Mouse (Mus musculus): ENCODE measurements around the gene Egln2. TPM values are rescaled to one million over a fixed set of nuclear protein-coding genes. Genes with fewer than 3 reads are reported as not detected.
A peak's percentile ranks its signal among the peaks of the same experiment; 100 is the strongest.

Egln2 gene
- polyA plus RNA-seq, 1 experiment: 61.4 TPM

GRCm38 (mm10) chr7:27198355-27198754 is 31.8 kb upstream of the Egln2 start:
- no peak for TF ChIP-seq E2F4 (IDR thresholded peaks at IDR 0.05; ENCODE audit: insufficient read depth)
- H3K36me3 ChIP-seq (ENCODE audit: control insufficient read depth, insufficient read depth): peaks cover 4% of the 10 kb centered on the region

GRCm38 (mm10) chr7:27197634-27198033 is 31.0 kb upstream of the Egln2 start:
- H3K36me3 ChIP-seq (ENCODE audit: control insufficient read depth, insufficient read depth): peaks cover 6% of the 10 kb centered on the region

More at GRCm38 (mm10) chr7:27198355-27198754, 31.8 kb upstream of the Egln2 start:
- H3K4me2 ChIP-seq (ENCODE audit: low read depth): no peak overlapping the region
- no peak overlapping the region for H3ac ChIP-seq (ENCODE audit: control insufficient read depth, insufficient read length)
- no peaks in the 10 kb centered on the region for H3K27me3 ChIP-seq (ENCODE audit: control insufficient read depth, insufficient read depth, insufficient read length)
- H3K4me3 ChIP-seq: no peak overlapping the region
- peaks cover 21% of the 10 kb centered on the region for H3K79me2 ChIP-seq (ENCODE audit: control insufficient read depth, insufficient read depth)

GRCm38 (mm10) chr7:27197136-27197535 is 30.5 kb upstream of the Egln2 start:
- peak overlapping the region; percentile 80 for H3K4me3 ChIP-seq
- peaks cover 9% of the 10 kb centered on the region for H3K36me3 ChIP-seq (ENCODE audit: control insufficient read depth, insufficient read depth)
- peaks cover 32% of the 10 kb centered on the region for H3K79me2 ChIP-seq (ENCODE audit: control insufficient read depth, insufficient read depth)
- no peak overlapping the region for H3K4me2 ChIP-seq (ENCODE audit: low read depth)
- H3K27me3 ChIP-seq (ENCODE audit: control insufficient read depth, insufficient read depth, insufficient read length): no peaks in the 10 kb centered on the region
- no peak overlapping the region for H3ac ChIP-seq (ENCODE audit: control insufficient read depth, insufficient read length)
- TF ChIP-seq SRF (IDR thresholded peaks at IDR 0.05; ENCODE audit: control insufficient read depth, insufficient read length, low read depth) (no peak), TCF3 (IDR thresholded peaks at IDR 0.05; ENCODE audit: insufficient read length, low read depth) (no peak), MYOD1 (IDR thresholded peaks at IDR 0.05; ENCODE audit: control insufficient read depth in 1 of 3, insufficient read length in 2 of 3, low read depth in 2 of 3) (no peak), USF1 (IDR thresholded peaks at IDR 0.05; ENCODE audit: low read depth) (no peak), POLR2A (IDR thresholded peaks at IDR 0.05; ENCODE audit: insufficient read length, low read depth) (no peak)

More at GRCm38 (mm10) chr7:27197634-27198033, 31.0 kb upstream of the Egln2 start:
- TF ChIP-seq CEBPB (IDR thresholded peaks at IDR 0.05; ENCODE audit: insufficient read depth, poor library complexity, severe bottlenecking): no peak
- no peak for TF ChIP-seq POLR2A (IDR thresholded peaks at IDR 0.05; ENCODE audit: insufficient read length, low read depth)
- no peak for TF ChIP-seq MAX (IDR thresholded peaks at IDR 0.05; ENCODE audit: low read depth)
- TF ChIP-seq REST (IDR thresholded peaks at IDR 0.05; ENCODE audit: insufficient read depth, insufficient read length): no peak
- no peak for TF ChIP-seq USF1 (IDR thresholded peaks at IDR 0.05; ENCODE audit: low read depth)
- TF ChIP-seq MYOD1 (IDR thresholded peaks at IDR 0.05; ENCODE audit: control insufficient read depth in 1 of 3, insufficient read length in 2 of 3, low read depth in 2 of 3): no peak
- TF ChIP-seq TCF12 (IDR thresholded peaks at IDR 0.05; ENCODE audit: insufficient read depth, poor library complexity, severe bottlenecking): no peak
- TF ChIP-seq MYOG (IDR thresholded peaks at IDR 0.05; ENCODE audit: control insufficient read depth in 1 of 3, insufficient read depth in 1 of 3, insufficient read length in 2 of 3, low read depth in 2 of 3): no peak
- no peak for TF ChIP-seq TCF3 (IDR thresholded peaks at IDR 0.05; ENCODE audit: insufficient read length, low read depth)
- TF ChIP-seq E2F4 (IDR thresholded peaks at IDR 0.05; ENCODE audit: insufficient read depth): no peak
- TF ChIP-seq SRF (IDR thresholded peaks at IDR 0.05; ENCODE audit: control insufficient read depth, insufficient read length, low read depth): no peak
- no peak for TF ChIP-seq POLR2AphosphoS2 (IDR thresholded peaks at IDR 0.05; ENCODE audit: insufficient read length, low read depth)
- H3K27me3 ChIP-seq (ENCODE audit: control insufficient read depth, insufficient read depth, insufficient read length): no peaks in the 10 kb centered on the region
- H3ac ChIP-seq (ENCODE audit: control insufficient read depth, insufficient read length): no peak overlapping the region
- H3K4me2 ChIP-seq (ENCODE audit: low read depth): no peak overlapping the region
- peaks cover 28% of the 10 kb centered on the region for H3K79me2 ChIP-seq (ENCODE audit: control insufficient read depth, insufficient read depth)
- no peak overlapping the region for H3K4me3 ChIP-seq

GRCm38 (mm10) chr7:27195681-27196611 is 29.3 kb upstream of the Egln2 start, which contains the start of the genes BC024978 and Snrpa:
TSS of gene BC024978 (plus strand) at chr7:27195781.
TSS of gene Snrpa (minus strand) at chr7:27196271.
- no peak for TF ChIP-seq E2F4 (IDR thresholded peaks at IDR 0.05; ENCODE audit: insufficient read depth)
- TF ChIP-seq POLR2A (IDR thresholded peaks at IDR 0.05; ENCODE audit: insufficient read length, low read depth): peak; percentile 54
- TF ChIP-seq USF1 (IDR thresholded peaks at IDR 0.05; ENCODE audit: low read depth): peak; percentile 99
- TF ChIP-seq MYOD1 (IDR thresholded peaks at IDR 0.05; ENCODE audit: control insufficient read depth in 1 of 3, insufficient read length in 2 of 3, low read depth in 2 of 3): peak in 2 of 3 experiments; percentile 86 to 89
- TF ChIP-seq TCF3 (IDR thresholded peaks at IDR 0.05; ENCODE audit: insufficient read length, low read depth): no peak
- TF ChIP-seq CEBPB (IDR thresholded peaks at IDR 0.05; ENCODE audit: insufficient read depth, poor library complexity, severe bottlenecking): no peak
- TF ChIP-seq MAX (IDR thresholded peaks at IDR 0.05; ENCODE audit: low read depth): peak; percentile 45
- no peak for TF ChIP-seq REST (IDR thresholded peaks at IDR 0.05; ENCODE audit: insufficient read depth, insufficient read length)
- TF ChIP-seq MYOG (IDR thresholded peaks at IDR 0.05; ENCODE audit: control insufficient read depth in 1 of 3, insufficient read depth in 1 of 3, insufficient read length in 2 of 3, low read depth in 2 of 3): peak in 2 of 3 experiments; percentile 24 to 84
- peak; percentile 18 for TF ChIP-seq SRF (IDR thresholded peaks at IDR 0.05; ENCODE audit: control insufficient read depth, insufficient read length, low read depth)
- peak; percentile 16 for TF ChIP-seq TCF12 (IDR thresholded peaks at IDR 0.05; ENCODE audit: insufficient read depth, poor library complexity, severe bottlenecking)
- TF ChIP-seq POLR2AphosphoS2 (IDR thresholded peaks at IDR 0.05; ENCODE audit: insufficient read length, low read depth): peak; percentile 39

GRCm38 (mm10) chr7:27193731-27194130 is 27.1 kb upstream of the Egln2 start:
- H3K36me3 ChIP-seq (ENCODE audit: control insufficient read depth, insufficient read depth): peaks cover 32% of the 10 kb centered on the region
- TF ChIP-seq MYOD1 (IDR thresholded peaks at IDR 0.05; ENCODE audit: control insufficient read depth in 1 of 3, insufficient read length in 2 of 3, low read depth in 2 of 3): no peak
- no peak for TF ChIP-seq USF1 (IDR thresholded peaks at IDR 0.05; ENCODE audit: low read depth)
- no peak for TF ChIP-seq E2F4 (IDR thresholded peaks at IDR 0.05; ENCODE audit: insufficient read depth)
- TF ChIP-seq TCF12 (IDR thresholded peaks at IDR 0.05; ENCODE audit: insufficient read depth, poor library complexity, severe bottlenecking): no peak
- TF ChIP-seq POLR2AphosphoS2 (IDR thresholded peaks at IDR 0.05; ENCODE audit: insufficient read length, low read depth): no peak
- no peak for TF ChIP-seq POLR2A (IDR thresholded peaks at IDR 0.05; ENCODE audit: insufficient read length, low read depth)
- TF ChIP-seq TCF3 (IDR thresholded peaks at IDR 0.05; ENCODE audit: insufficient read length, low read depth): no peak
- no peak for TF ChIP-seq SRF (IDR thresholded peaks at IDR 0.05; ENCODE audit: control insufficient read depth, insufficient read length, low read depth)
- no peak for TF ChIP-seq MYOG (IDR thresholded peaks at IDR 0.05; ENCODE audit: control insufficient read depth in 1 of 3, insufficient read depth in 1 of 3, insufficient read length in 2 of 3, low read depth in 2 of 3)
- no peak for TF ChIP-seq REST (IDR thresholded peaks at IDR 0.05; ENCODE audit: insufficient read depth, insufficient read length)
- no peak for TF ChIP-seq CEBPB (IDR thresholded peaks at IDR 0.05; ENCODE audit: insufficient read depth, poor library complexity, severe bottlenecking)
- H3ac ChIP-seq (ENCODE audit: control insufficient read depth, insufficient read length): no peak overlapping the region
- no peaks in the 10 kb centered on the region for H3K27me3 ChIP-seq (ENCODE audit: control insufficient read depth, insufficient read depth, insufficient read length)
- H3K79me2 ChIP-seq (ENCODE audit: control insufficient read depth, insufficient read depth): peaks cover 38% of the 10 kb centered on the region
- peak overlapping the region; percentile 80 for H3K4me3 ChIP-seq
- peak overlapping the region; percentile 42 for H3K4me2 ChIP-seq (ENCODE audit: low read depth)

More at GRCm38 (mm10) chr7:27195681-27196611, 29.3 kb upstream of the Egln2 start, which contains the start of the genes BC024978 and Snrpa:
- Histone ChIP-seq H3ac (ENCODE audit: control insufficient read depth, insufficient read length) (peak within 1 kb of the TSS; percentile 80), H3K36me3 (ENCODE audit: control insufficient read depth, insufficient read depth) (peaks cover 20% of the 10 kb centered on the region), H3K79me2 (ENCODE audit: control insufficient read depth, insufficient read depth) (peaks cover 38% of the 10 kb centered on the region), H3K4me2 (ENCODE audit: low read depth) (peak within 1 kb of the TSS; percentile 100), H3K27me3 (ENCODE audit: control insufficient read depth, insufficient read depth, insufficient read length) (no peaks in the 10 kb centered on the region), H3K4me3 (peak within 1 kb of the TSS; percentile 80)
